Mouse (Mus musculus): ENCODE results near the gene Msx2. TPM values are rescaled to one million over a fixed set of nuclear protein-coding genes. Genes with fewer than 3 reads are reported as not detected.

Msx2 gene
- polyA plus RNA-seq, 1 experiment from 2014 or later = 66.3 TPM

DNA sequence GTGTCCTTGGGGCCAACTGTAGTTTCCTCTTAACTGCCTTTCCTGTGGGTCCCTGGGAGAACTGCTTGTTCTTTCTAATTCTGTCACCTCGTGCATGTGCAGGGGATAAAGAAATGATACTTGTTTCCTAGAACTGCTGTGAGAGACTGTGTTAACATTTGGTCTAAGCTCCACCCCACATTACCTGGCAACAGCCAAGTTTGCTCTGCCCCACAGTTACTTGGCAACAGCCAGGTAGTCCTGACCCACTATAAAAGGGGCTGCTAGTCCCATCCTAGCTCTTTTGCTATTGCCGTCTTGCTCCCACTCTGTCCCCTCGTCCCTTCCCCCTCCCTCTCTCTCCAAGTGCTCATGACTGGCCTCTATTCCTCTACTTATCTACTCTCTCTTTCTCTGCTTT, 28.2 kb upstream of the Msx2 start:
- no peak overlapping the region for H3K4me3 ChIP-seq (ENCODE audit: low read depth, low read length)
- peak; percentile 7; the same call in 1 of the 2 replicates for ATAC-seq (ENCODE audit: low FRiP score)
- no peaks in the 10 kb centered on the region for H3K36me3 ChIP-seq (ENCODE audit: control insufficient read depth, insufficient read depth, low read length)
- H3K9ac ChIP-seq (ENCODE audit: low read depth, low read length) = no peak overlapping the region
- no peaks in the 10 kb centered on the region for H3K9me3 ChIP-seq (ENCODE audit: control insufficient read depth, low read length)
- H3K4me1 ChIP-seq (replicated peaks; ENCODE audit: control insufficient read depth, insufficient read depth, low read length) = 0 out of 2 replicates have a peak, but pooled peaks cover 2% of the 10 kb centered on the region
- no peak overlapping the region for H3K4me2 ChIP-seq (replicated peaks; ENCODE audit: low read depth, low read length)
- H3K27me3 ChIP-seq (ENCODE audit: control insufficient read depth, insufficient read depth, low read length) = no peaks in the 10 kb centered on the region
- no peak for DNase-seq (ENCODE audit: low spot score)
- no peak overlapping the region for H3K27ac ChIP-seq (ENCODE audit: low read depth, low read length)
- 31% methylated on average over 3 of the region's 3 CpGs for WGBS

DNA sequence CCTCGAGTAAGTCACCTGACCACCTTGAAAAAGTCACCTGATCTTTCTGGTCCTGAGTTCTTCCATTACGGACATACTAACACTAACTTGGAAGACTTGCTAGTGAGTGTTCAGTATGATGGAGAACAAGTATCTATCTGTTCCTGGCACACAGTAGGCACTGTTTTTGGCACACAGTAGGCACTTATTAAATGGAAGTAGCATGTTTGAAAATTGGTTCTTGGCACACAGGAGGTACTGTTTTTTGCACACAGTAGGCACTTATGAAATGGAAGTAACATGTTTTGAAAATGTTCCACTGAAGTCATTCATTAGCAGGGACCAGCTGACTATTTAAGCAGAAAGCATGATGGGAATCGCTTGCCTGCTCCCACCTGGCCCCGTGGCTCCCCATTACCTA, 13.6 kb upstream of the Msx2 start:
- no peak overlapping the region for H3K4me2 ChIP-seq (replicated peaks; ENCODE audit: low read depth, low read length)
- H3K4me1 ChIP-seq (replicated peaks; ENCODE audit: control insufficient read depth, insufficient read depth, low read length) = no peaks in the 10 kb centered on the region
- DNase-seq (ENCODE audit: low spot score) = no peak
- H3K9me3 ChIP-seq (ENCODE audit: control insufficient read depth, low read length) = no peaks in the 10 kb centered on the region
- H3K9ac ChIP-seq (ENCODE audit: low read depth, low read length) = no peak overlapping the region
- no peaks in the 10 kb centered on the region for H3K36me3 ChIP-seq (ENCODE audit: control insufficient read depth, insufficient read depth, low read length)
- WGBS = 73% methylated on average over 4 of the region's 4 CpGs
- no peaks in the 10 kb centered on the region for H3K27me3 ChIP-seq (ENCODE audit: control insufficient read depth, insufficient read depth, low read length)
- H3K4me3 ChIP-seq (ENCODE audit: low read depth, low read length) = no peak overlapping the region
- ATAC-seq (ENCODE audit: low FRiP score) = no peak
- H3K27ac ChIP-seq (ENCODE audit: low read depth, low read length) = no peak overlapping the region

DNA sequence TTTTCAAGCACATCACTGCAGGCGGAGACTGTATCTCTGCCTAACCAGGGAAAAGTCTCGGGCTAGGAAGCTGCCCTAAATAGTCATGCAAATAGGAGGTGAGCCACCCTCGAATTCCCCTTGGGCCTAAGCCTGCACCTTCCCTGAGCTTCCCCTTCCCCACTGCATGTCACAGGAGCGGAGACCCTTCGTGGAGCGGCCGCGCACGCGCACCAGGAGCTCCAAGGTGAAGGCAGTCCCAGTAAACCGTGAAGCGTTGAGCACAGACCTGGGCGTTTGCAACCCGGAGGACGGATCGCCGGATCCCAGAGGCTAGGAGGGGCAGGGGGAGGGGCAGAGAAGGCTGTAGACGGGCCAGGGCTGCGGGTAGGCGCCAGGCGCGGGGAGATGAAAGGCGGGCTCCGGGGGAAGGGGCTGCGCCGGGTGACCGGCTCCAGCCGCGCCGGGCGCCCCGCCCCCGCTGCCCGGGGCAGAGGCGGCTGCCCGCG, 2.9 kb upstream of the Msx2 start:
- WGBS = 0% methylated on average over 23 of the region's 37 CpGs
- Histone ChIP-seq H3K27ac (ENCODE audit: low read depth, low read length) (peak overlapping the region; percentile 65), H3K27me3 (ENCODE audit: control insufficient read depth, insufficient read depth, low read length) (peaks cover 56% of the 10 kb centered on the region), H3K36me3 (ENCODE audit: control insufficient read depth, insufficient read depth, low read length) (no peaks in the 10 kb centered on the region), H3K9ac (ENCODE audit: low read depth, low read length) (peak overlapping the region; percentile 40), H3K4me3 (ENCODE audit: low read depth, low read length) (peak overlapping the region; percentile 42), H3K4me1 (replicated peaks; ENCODE audit: control insufficient read depth, insufficient read depth, low read length) (no peaks in the 10 kb centered on the region; the same call in none of the 2 replicates), H3K4me2 (replicated peaks; ENCODE audit: low read depth, low read length) (peak overlapping the region; percentile 86), H3K9me3 (ENCODE audit: control insufficient read depth, low read length) (no peaks in the 10 kb centered on the region)
- DNase-seq (ENCODE audit: low spot score) = peak; percentile 82
- ATAC-seq (ENCODE audit: low FRiP score) = peak; percentile 80

DNA sequence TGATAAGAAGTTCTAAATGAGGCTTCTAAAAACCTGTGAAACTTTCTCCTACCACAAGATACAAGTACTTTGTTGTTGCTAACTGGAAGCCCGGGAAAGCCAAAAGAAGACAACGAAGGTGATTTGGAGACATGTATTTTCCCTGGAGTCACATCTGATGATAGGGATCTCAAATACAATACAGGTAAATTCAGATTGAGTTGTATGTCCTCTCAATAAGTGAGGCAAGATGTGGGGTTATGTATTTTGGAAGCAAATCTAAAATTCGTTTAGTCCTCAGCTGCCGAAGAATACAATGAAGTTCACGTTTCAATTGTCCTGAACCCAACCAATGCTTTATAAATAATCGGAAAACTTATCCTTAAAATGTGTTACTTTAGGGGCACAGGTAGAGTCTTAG, 1.6 kb upstream of the Msx2 start:
- Histone ChIP-seq H3K4me1 (replicated peaks; ENCODE audit: control insufficient read depth, insufficient read depth, low read length) (no peaks in the 10 kb centered on the region; the same call in none of the 2 replicates), H3K4me3 (ENCODE audit: low read depth, low read length) (no peak overlapping the region), H3K9ac (ENCODE audit: low read depth, low read length) (no peak overlapping the region), H3K4me2 (replicated peaks; ENCODE audit: low read depth, low read length) (no peak overlapping the region), H3K27me3 (ENCODE audit: control insufficient read depth, insufficient read depth, low read length) (peaks cover 66% of the 10 kb centered on the region), H3K9me3 (ENCODE audit: control insufficient read depth, low read length) (no peaks in the 10 kb centered on the region), H3K36me3 (ENCODE audit: control insufficient read depth, insufficient read depth, low read length) (no peaks in the 10 kb centered on the region), H3K27ac (ENCODE audit: low read depth, low read length) (no peak overlapping the region)
- 9% methylated on average over 6 of the region's 6 CpGs for WGBS
- DNase-seq (ENCODE audit: low spot score) (peak; percentile 37), ATAC-seq (ENCODE audit: low FRiP score) (no peak)

DNA sequence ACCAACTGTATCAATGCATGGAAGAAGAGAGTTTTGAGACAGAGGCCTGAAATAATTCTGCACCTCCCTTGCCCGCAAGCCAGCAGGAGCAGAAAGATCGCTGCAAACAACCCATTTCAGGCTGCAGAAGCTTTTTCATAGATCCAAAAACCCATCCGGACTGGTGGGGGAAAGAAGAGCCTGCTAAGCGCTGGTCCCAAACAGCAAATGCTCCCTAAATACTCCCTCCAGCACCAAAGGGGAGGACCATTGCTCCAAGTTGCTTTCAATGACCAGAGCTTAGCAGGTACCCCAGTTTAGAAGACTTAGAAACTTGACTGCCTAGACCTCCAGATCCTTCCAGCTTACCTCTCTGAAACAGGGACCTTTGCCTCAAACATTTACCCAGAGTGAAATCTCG, 1.1 kb upstream of the Msx2 start:
- Histone ChIP-seq H3K27me3 (ENCODE audit: control insufficient read depth, insufficient read depth, low read length) (peaks cover 70% of the 10 kb centered on the region), H3K4me2 (replicated peaks; ENCODE audit: low read depth, low read length) (no peak overlapping the region), H3K27ac (ENCODE audit: low read depth, low read length) (no peak overlapping the region), H3K4me3 (ENCODE audit: low read depth, low read length) (no peak overlapping the region), H3K36me3 (ENCODE audit: control insufficient read depth, insufficient read depth, low read length) (no peaks in the 10 kb centered on the region), H3K9me3 (ENCODE audit: control insufficient read depth, low read length) (no peaks in the 10 kb centered on the region), H3K9ac (ENCODE audit: low read depth, low read length) (no peak overlapping the region), H3K4me1 (replicated peaks; ENCODE audit: control insufficient read depth, insufficient read depth, low read length) (no peaks in the 10 kb centered on the region; the same call in none of the 2 replicates)
- 3% methylated on average over 5 of the region's 5 CpGs for WGBS
- DNase-seq (ENCODE audit: low spot score) = peak; percentile 37
- no peak for ATAC-seq (ENCODE audit: low FRiP score)

DNA sequence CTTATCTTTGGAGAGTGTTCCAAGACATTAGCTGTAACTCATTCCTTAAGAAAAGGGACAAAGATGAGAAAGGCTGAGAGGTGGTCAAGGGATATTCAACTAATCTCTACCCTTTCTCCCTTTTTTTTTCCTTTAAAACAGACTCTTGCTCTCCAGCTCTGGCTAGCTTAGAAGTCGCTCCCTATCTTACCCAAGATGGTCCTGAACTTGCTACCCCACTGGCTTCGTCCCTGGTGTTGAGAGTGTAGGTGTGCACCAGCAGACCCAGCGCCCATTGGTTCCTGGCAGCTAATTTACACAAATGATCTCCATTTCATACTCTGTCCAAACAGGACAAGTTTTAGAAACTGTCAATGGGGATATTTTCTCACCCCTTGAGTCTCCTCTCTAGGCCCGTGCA, 417 bp upstream of the Msx2 start:
- no peaks in the 10 kb centered on the region for H3K9me3 ChIP-seq (ENCODE audit: control insufficient read depth, low read length)
- peak overlapping the region; percentile 81; the same call in 1 of the 2 replicates for H3K4me2 ChIP-seq (replicated peaks; ENCODE audit: low read depth, low read length)
- WGBS = 10% methylated on average over 4 of the region's 4 CpGs
- ATAC-seq (ENCODE audit: low FRiP score) (no peak), DNase-seq (ENCODE audit: low spot score) (peak; percentile 34)
- no peak overlapping the region for H3K9ac ChIP-seq (ENCODE audit: low read depth, low read length)
- H3K36me3 ChIP-seq (ENCODE audit: control insufficient read depth, insufficient read depth, low read length) = no peaks in the 10 kb centered on the region
- H3K27ac ChIP-seq (ENCODE audit: low read depth, low read length) = no peak overlapping the region
- H3K4me1 ChIP-seq (replicated peaks; ENCODE audit: control insufficient read depth, insufficient read depth, low read length) = no peaks in the 10 kb centered on the region; the same call in none of the 2 replicates
- no peak overlapping the region for H3K4me3 ChIP-seq (ENCODE audit: low read depth, low read length)
- H3K27me3 ChIP-seq (ENCODE audit: control insufficient read depth, insufficient read depth, low read length) = peaks cover 74% of the 10 kb centered on the region

DNA sequence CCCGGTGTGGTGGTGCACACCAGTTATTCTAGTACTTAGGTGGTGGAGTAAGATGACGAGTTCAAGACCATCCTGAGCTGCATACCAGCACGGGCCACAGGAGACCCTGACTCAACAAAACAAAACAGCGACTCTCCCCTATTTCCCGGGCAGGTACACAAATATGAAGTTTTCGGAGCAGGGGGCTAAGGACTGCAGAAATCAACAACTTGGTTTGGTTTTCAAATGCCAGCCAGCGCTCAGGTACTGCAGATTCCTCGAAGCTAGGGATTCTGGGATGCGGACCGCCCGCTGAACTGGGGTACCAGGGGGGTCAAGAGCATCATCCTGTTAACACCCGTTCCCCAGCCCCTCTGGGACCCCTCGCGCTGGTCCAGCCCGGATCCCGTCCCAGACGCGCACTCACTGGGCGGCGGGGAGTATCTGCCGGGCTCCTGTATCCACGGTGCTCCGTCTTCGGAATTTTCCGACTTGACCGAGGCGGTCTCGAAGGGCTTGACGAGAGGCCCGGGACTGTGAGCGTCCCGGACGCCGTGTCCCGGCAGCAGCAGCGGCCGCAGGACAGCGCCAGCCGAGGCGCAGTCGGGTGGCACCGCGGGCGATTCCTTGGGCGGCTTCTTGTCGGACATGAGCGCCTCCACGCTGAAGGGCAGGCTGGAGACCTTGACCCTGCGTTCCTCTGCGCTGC, 804 bp downstream of the Msx2 start:
- peaks cover 78% of the 10 kb centered on the region for H3K27me3 ChIP-seq (ENCODE audit: control insufficient read depth, insufficient read depth, low read length)
- no peaks in the 10 kb centered on the region for H3K36me3 ChIP-seq (ENCODE audit: control insufficient read depth, insufficient read depth, low read length)
- no peaks in the 10 kb centered on the region; the same call in none of the 2 replicates for H3K4me1 ChIP-seq (replicated peaks; ENCODE audit: control insufficient read depth, insufficient read depth, low read length)
- WGBS = 1% methylated on average over 50 of the region's 50 CpGs
- peak overlapping the region; percentile 53 for H3K4me3 ChIP-seq (ENCODE audit: low read depth, low read length)
- peak overlapping the region; percentile 81 for H3K4me2 ChIP-seq (replicated peaks; ENCODE audit: low read depth, low read length)
- H3K27ac ChIP-seq (ENCODE audit: low read depth, low read length) = peak overlapping the region; percentile 68; the same call in 1 of the 2 replicates
- no peak for DNase-seq (ENCODE audit: low spot score)
- H3K9ac ChIP-seq (ENCODE audit: low read depth, low read length) = peak overlapping the region; percentile 75
- peak; percentile 50 for ATAC-seq (ENCODE audit: low FRiP score)
- H3K9me3 ChIP-seq (ENCODE audit: control insufficient read depth, low read length) = no peaks in the 10 kb centered on the region

DNA sequence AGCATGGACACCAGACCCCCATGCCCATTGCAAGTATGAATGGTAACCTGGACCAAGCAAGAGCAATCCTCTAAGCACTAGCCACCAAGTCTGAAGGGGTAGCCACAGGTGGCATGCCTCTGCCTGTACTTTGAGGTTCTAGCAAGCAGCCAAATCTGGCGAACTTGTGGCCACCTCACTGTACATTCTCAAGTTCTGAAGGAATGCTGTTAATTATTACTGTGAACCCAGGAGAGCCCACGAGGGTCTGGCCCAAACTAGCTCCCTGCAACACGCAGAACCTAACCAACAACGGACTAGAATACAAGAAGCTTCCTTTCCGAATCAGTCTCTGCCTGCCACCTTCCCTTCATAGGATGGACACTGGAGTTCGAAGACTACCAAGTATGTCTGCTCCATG, 1.5 kb downstream of the Msx2 start:
- Histone ChIP-seq H3K9me3 (ENCODE audit: control insufficient read depth, low read length) (no peaks in the 10 kb centered on the region), H3K4me1 (replicated peaks; ENCODE audit: control insufficient read depth, insufficient read depth, low read length) (no peaks in the 10 kb centered on the region; the same call in none of the 2 replicates), H3K27ac (ENCODE audit: low read depth, low read length) (no peak overlapping the region), H3K9ac (ENCODE audit: low read depth, low read length) (peak overlapping the region; percentile 75), H3K4me2 (replicated peaks; ENCODE audit: low read depth, low read length) (peak overlapping the region; percentile 81), H3K4me3 (ENCODE audit: low read depth, low read length) (peak overlapping the region; percentile 53), H3K36me3 (ENCODE audit: control insufficient read depth, insufficient read depth, low read length) (no peaks in the 10 kb centered on the region), H3K27me3 (ENCODE audit: control insufficient read depth, insufficient read depth, low read length) (peaks cover 75% of the 10 kb centered on the region)
- 4% methylated on average over 6 of the region's 6 CpGs for WGBS
- peak; percentile 54 for DNase-seq (ENCODE audit: low spot score)
- ATAC-seq (ENCODE audit: low FRiP score) = no peak
